Mouse (Mus musculus): ENCODE data around the gene Csnk2a2. TPM values are rescaled to one million over a fixed set of nuclear protein-coding genes. Genes with fewer than 3 reads are reported as not detected.

Csnk2a2 gene
- polyA plus RNA-seq, 1 experiment from 2014 or later, result 11.5 TPM

DNA sequence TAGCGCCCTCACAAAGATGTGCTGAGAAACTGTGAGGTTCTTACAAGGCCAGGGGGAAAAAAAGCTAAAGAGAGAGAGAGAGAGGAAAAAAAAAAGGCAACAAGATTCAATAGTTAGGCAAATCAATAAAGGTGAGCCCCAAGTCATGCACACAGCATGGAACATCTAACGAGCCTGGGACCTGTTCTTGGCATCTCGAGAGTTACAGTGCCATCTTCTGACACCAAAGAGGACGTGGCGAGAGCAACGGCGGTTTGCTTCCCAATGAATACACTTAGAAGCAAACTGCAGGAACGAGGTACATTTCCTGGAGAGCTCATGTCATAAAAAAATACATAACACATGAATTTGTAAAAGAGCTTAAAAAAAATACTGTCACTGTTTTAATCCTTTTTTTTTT, 37.3 kb downstream of the Csnk2a2 start:
- DNase-seq (ENCODE audit: low spot score), result no peak

DNA sequence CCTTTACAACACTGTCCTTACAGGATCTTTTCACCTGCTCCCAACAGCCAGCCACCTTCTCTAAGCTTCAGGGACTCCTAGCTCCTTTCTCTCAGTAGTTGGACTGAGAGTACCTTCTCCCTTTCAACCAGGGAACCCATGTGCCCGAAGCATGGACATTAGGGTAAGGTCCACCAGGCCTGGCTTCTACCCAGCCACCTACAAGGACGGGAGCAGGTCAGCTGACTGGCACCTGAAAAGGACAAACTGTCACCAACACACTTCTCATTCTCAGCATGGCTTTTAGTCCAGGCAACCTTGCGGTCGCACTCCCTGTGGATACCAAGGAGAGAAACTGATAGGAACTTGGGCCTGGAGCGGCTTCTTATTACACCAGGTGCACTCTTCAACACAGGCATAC, 39.6 kb downstream of the Csnk2a2 start:
- Histone ChIP-seq H3K36me3 (peaks cover 81% of the 10 kb centered on the region), H3K27ac (no peak overlapping the region), H3K27me3 (ENCODE audit: insufficient read depth, poor library complexity, severe bottlenecking) (no peaks in the 10 kb centered on the region), H3K9me3 (no peaks in the 10 kb centered on the region), H3K4me3 (no peak overlapping the region), H3K4me1 (no peaks in the 10 kb centered on the region)
- 93% methylated on average over 5 of the region's 5 CpGs for WGBS
- DNase-seq (ENCODE audit: low spot score), result peak; percentile 66

More for the DNA sequence above, 37.3 kb downstream of the Csnk2a2 start:
- H3K4me1 ChIP-seq, result no peaks in the 10 kb centered on the region
- H3K4me3 ChIP-seq, result no peak overlapping the region
- H3K27me3 ChIP-seq (ENCODE audit: insufficient read depth, poor library complexity, severe bottlenecking), result no peaks in the 10 kb centered on the region
- H3K9me3 ChIP-seq, result no peaks in the 10 kb centered on the region
- no peak overlapping the region for H3K27ac ChIP-seq
- peaks cover 96% of the 10 kb centered on the region for H3K36me3 ChIP-seq
- 75% methylated on average over 8 of the region's 8 CpGs for WGBS

DNA sequence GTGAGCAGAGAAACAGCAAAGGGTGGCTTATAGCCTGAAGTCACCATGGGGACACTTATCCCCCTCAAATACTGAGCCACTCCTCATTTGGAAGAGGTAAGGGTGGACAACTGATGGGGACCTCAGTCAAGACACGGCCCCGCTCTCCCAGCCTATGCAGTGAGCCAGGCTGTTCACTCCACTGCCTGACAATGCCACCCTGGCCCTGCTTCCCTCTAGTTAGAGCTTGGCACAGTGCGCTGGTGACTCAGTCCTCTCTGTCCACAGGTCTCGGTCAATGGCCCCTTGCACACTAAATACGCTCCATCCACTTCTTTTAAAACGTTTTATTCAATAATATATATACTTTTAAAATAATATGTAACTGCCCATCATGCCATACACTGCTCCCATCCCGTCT, 42.2 kb downstream of the Csnk2a2 start:
- peaks cover 55% of the 10 kb centered on the region for H3K36me3 ChIP-seq
- DNase-seq (ENCODE audit: low spot score), result peak; percentile 59

DNA sequence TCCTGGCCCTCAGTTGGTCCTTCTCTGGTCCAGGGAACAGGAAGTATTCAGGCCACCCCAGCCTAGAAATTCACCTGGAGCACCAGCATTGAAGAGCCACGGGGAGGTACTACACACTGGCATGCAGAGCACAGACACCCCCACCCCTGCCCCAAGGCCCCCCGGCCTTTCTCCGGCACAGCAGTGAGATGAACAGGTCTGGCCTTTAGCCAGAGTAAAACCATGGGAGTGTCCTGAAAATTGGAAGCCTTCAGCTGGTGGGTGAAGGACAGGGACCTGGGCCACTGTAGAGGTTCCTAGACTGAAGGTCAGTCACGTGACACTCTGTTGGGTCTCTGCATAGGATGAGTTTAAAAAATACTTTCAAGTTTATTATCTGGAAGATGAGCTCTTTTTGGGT, 44.8 kb downstream of the Csnk2a2 start:
- 87% methylated on average over 4 of the region's 4 CpGs for WGBS

More for the DNA sequence above, 42.2 kb downstream of the Csnk2a2 start:
- Histone ChIP-seq H3K27ac (no peak overlapping the region), H3K4me1 (no peaks in the 10 kb centered on the region), H3K9me3 (no peaks in the 10 kb centered on the region), H3K27me3 (ENCODE audit: insufficient read depth, poor library complexity, severe bottlenecking) (no peaks in the 10 kb centered on the region), H3K4me3 (no peak overlapping the region)
- 88% methylated on average over 7 of the region's 7 CpGs for WGBS

DNA sequence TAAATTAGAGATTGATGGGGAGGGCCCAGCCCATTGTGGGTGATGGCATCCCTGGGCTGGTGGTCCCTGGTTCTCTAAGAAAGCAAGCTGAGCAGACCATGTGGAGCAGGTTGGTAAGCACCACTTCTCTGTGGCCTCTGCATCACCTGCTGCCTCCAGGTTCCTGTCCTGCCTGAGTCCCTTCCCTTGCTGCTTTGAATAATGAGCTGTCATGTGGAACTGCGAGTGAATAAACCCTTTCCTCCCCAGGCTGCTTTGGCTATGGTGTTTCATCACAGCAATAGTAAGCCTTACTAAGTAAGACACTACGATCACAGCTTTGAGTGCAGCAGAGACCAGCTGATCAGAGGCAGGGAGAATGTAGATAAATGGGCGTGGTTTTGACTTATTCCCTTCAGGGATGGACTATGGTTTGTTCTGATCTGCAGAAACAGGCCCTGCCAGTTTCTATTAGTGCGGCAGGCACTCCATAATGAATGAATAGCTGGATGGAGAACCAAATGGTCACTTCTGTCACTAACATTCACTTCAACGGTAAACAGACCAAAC, 48.3 kb downstream of the Csnk2a2 start:
- H3K4me3 ChIP-seq, result no peak overlapping the region
- WGBS, result 55% methylated on average over 5 of the region's 5 CpGs
- peaks cover 12% of the 10 kb centered on the region; the same call in 1 of the 2 replicates for H3K4me1 ChIP-seq
- DNase-seq (ENCODE audit: low spot score), result no peak
- H3K9me3 ChIP-seq, result no peaks in the 10 kb centered on the region
- no peak overlapping the region for H3K27ac ChIP-seq
- no peaks in the 10 kb centered on the region for H3K36me3 ChIP-seq
- no peaks in the 10 kb centered on the region for H3K27me3 ChIP-seq (ENCODE audit: insufficient read depth, poor library complexity, severe bottlenecking)

More for the DNA sequence above, 44.8 kb downstream of the Csnk2a2 start:
- H3K27me3 ChIP-seq (ENCODE audit: insufficient read depth, poor library complexity, severe bottlenecking), result no peaks in the 10 kb centered on the region
- DNase-seq (ENCODE audit: low spot score), result peak; percentile 59
- peaks cover 32% of the 10 kb centered on the region for H3K36me3 ChIP-seq
- no peak overlapping the region for H3K4me3 ChIP-seq
- H3K4me1 ChIP-seq, result 0 out of 2 replicates have a peak, but pooled peaks cover 9% of the 10 kb centered on the region
- H3K9me3 ChIP-seq, result no peaks in the 10 kb centered on the region
- H3K27ac ChIP-seq, result no peak overlapping the region

DNA sequence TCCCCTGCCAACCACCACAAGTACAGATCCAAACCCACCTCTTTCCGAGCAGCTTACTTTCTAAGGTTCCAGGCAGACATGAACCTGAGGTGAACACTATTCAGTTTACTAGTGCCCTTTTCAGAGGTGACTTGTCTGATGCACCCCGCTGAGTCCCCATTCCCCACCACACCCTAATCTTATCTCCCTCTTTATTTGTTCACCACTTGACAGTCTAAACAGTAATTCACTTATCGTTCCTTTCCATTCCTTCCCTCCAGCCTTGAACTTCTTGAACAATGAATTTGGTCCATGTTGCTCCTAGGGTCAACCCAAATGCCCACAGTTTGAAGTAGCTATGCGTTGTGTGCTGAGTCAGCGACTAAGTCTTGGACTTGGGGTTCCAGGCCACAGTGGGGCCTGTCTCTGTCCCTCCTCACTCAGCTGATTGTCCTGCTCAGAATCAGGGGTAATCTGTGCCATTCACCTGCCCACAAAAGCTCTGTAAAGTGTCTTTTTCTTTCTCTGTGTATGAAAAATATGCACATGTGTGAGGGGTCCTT, 49.6 kb downstream of the Csnk2a2 start:
- DNase-seq (ENCODE audit: low spot score), result no peak
- Histone ChIP-seq H3K36me3 (no peaks in the 10 kb centered on the region), H3K4me3 (no peak overlapping the region), H3K4me1 (peaks cover 12% of the 10 kb centered on the region; the same call in 1 of the 2 replicates), H3K9me3 (no peaks in the 10 kb centered on the region), H3K27me3 (ENCODE audit: insufficient read depth, poor library complexity, severe bottlenecking) (no peaks in the 10 kb centered on the region), H3K27ac (no peak overlapping the region)
- WGBS, result 67% methylated on average over 5 of the region's 5 CpGs

DNA sequence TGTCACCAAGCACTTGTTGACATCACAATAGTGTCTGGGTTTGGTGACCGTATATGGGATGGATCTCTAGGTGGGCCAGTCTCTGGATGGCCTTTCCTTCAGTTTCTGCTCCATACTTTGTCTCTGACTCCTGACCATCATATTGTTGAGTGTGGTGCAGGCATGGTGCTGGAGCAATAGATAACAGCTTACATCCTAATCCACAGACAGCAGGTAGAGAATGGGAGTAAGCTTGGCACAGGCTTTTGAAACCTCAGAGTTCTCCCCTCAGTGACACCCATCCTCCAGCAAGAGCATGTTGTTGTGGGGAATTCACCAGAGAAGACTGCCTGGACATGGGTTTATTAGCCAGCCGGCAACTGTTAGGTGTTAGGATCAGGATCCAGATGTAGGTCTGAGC, 50.4 kb downstream of the Csnk2a2 start:
- H3K4me1 ChIP-seq, result peaks cover 12% of the 10 kb centered on the region; the same call in 1 of the 2 replicates
- DNase-seq (ENCODE audit: low spot score), result no peak
- no peak overlapping the region for H3K4me3 ChIP-seq
- no peaks in the 10 kb centered on the region for H3K27me3 ChIP-seq (ENCODE audit: insufficient read depth, poor library complexity, severe bottlenecking)
- 81% methylated on average over 2 of the region's 2 CpGs for WGBS
- no peaks in the 10 kb centered on the region for H3K36me3 ChIP-seq
- H3K9me3 ChIP-seq, result no peaks in the 10 kb centered on the region
- no peak overlapping the region for H3K27ac ChIP-seq

DNA sequence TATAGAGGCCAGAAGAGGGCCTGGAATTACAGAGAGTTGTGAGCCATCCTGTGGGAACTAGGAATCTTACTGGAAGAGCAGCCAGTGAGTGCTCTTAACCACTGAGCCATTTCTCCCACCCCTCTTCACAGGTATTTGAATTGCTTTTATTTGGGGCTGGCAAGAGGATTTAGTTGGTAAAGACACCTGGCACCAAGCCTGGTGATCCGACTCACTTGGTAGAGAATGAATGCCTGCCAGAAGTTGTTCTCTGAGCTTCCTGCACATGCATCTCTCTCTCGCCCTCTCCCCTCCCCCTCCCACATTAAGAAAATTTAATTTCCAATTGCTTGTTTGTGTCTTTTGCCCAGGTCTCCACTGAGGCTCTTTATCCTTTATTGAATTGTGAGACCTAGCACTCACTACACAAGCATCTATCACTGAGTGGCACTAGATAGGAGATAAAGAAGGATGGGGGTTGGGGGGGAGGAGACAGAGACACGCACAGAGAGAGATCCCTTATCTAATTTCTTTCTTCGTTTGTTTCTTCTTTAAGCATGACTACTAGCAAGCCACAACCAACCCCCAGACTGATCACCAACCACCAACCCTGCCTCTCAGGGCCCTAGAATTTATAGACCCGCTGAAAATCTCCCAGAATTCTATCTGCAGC, 52.4 kb downstream of the Csnk2a2 start:
- no peaks in the 10 kb centered on the region for H3K9me3 ChIP-seq
- H3K27ac ChIP-seq, result no peak overlapping the region
- no peaks in the 10 kb centered on the region for H3K36me3 ChIP-seq
- 39% methylated on average over 5 of the region's 5 CpGs for WGBS
- no peak for DNase-seq (ENCODE audit: low spot score)
- H3K4me1 ChIP-seq, result peaks cover 26% of the 10 kb centered on the region
- no peaks in the 10 kb centered on the region for H3K27me3 ChIP-seq (ENCODE audit: insufficient read depth, poor library complexity, severe bottlenecking)
- H3K4me3 ChIP-seq, result no peak overlapping the region

DNA sequence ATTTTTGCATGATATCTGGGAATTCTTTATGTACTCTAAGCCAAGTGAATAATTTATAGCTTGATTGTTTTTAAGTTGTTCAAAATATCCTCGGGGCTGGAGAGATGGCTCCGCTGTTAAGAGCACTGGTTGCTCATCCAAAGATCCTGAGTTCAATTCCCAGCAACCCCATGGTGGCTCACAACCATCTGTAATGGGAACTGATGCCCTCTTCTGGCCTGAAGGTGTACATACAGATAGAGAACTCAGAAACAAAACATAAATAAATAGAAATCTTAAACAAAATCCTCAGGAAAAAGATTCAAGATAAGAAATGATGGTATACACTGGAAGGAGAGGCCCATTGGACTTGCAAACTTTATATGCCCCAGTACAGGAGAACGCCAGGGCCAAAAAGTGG, 53.9 kb downstream of the Csnk2a2 start:
- Histone ChIP-seq H3K36me3 (peaks cover 2% of the 10 kb centered on the region; the same call in 1 of the 2 replicates), H3K9me3 (no peaks in the 10 kb centered on the region), H3K27ac (no peak overlapping the region), H3K4me3 (no peak overlapping the region), H3K27me3 (ENCODE audit: insufficient read depth, poor library complexity, severe bottlenecking) (no peaks in the 10 kb centered on the region), H3K4me1 (peaks cover 30% of the 10 kb centered on the region)
- no peak for DNase-seq (ENCODE audit: low spot score)
- 90% methylated on average over 3 of the region's 3 CpGs for WGBS

DNA sequence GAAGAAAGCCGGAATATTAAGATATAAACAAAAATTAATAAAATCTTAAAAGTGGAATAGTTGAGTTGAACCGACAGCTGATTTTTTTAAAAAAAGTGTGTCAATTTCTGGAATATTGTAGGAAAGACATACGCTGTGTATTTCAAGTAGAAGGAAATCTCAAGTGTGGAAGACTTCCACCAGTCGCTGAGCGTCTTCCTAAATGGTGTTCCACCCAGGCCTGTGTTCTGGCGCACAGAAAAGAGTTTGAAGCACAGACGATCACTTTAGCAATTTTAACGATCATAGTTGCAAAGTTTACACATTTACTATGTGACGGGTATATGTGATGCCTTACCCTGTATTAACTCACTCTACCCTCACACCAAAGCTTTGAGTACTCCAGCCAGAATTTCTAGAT, 54.4 kb downstream of the Csnk2a2 start:
- H3K4me3 ChIP-seq, result peak overlapping the region; percentile 97; the same call in 1 of the 2 replicates
- peaks cover 2% of the 10 kb centered on the region; the same call in 1 of the 2 replicates for H3K36me3 ChIP-seq
- no peaks in the 10 kb centered on the region for H3K9me3 ChIP-seq
- peaks cover 34% of the 10 kb centered on the region for H3K4me1 ChIP-seq
- no peak for DNase-seq (ENCODE audit: low spot score)
- WGBS, result 95% methylated on average over 9 of the region's 9 CpGs
- H3K27ac ChIP-seq, result no peak overlapping the region
- no peaks in the 10 kb centered on the region for H3K27me3 ChIP-seq (ENCODE audit: insufficient read depth, poor library complexity, severe bottlenecking)

DNA sequence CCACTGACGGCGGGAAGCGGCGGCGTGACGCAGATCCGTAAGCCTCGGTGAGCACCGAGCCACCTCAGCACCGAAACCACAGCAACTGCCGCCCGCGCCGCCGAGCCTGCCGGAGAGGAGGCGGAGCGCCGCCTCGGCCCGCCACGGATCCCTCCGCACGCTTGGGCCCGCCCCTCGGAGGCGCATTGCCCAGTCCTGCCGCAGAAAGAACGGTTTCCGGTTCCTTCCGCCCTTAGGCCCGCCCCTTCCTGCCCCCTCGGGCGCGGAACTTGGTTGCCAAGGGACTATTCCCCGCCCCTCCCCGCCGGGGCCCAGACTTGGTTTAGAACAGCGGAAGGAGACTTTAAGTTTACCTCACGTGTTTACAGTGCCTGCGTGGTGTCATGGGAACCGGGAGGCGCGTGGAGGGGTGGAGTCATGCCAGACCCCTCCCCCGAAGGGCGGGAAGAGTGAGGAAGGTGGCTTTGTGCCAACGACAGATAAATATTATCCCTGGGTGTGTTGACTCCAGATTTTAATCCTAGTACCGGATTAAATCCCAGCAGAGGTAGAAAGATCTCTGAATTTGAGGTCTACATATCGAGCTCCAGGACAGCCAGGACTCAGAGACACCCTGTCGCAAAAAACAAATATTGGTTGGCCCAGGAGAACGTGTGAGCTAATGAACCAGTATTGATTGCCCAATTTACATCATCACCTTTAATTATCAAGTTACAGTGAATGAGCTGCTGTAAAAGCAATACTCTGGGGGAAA, 55.0 kb downstream of the Csnk2a2 start, which contains the start of gene Cfap20:
Gene Cfap20 (minus strand): TSS at position 184 of the 754 bp plus-strand sequence.
- WGBS, result 1% methylated on average over 51 of the region's 51 CpGs
- peaks cover 2% of the 10 kb centered on the region; the same call in 1 of the 2 replicates for H3K36me3 ChIP-seq
- peak; percentile 99 for DNase-seq (ENCODE audit: low spot score)
- H3K4me1 ChIP-seq, result peaks cover 39% of the 10 kb centered on the region
- H3K4me3 ChIP-seq, result peak within 1 kb of the TSS; percentile 97
- H3K9me3 ChIP-seq, result no peaks in the 10 kb centered on the region
- H3K27me3 ChIP-seq (ENCODE audit: insufficient read depth, poor library complexity, severe bottlenecking), result no peaks in the 10 kb centered on the region
- H3K27ac ChIP-seq, result peak within 1 kb of the TSS; percentile 95

DNA sequence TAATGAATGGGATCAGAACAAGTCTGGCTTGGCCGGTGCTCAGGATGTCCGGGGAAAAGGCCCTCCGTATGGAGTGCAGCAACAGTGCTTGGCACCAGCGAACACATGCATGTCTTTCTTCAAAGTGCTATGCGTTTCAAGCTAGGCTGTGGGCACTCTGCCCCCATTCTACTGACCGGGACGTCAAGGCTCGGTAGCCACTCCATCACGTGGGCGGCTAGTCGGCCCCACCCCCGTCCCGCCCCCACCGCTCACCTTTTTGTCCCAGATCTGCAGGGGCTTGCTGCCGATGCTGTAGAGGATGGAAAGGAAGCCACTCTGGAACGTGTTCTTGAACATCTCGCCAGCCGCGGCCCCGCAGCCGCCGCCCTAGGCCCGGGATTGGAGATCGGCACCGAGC, 55.6 kb downstream of the Csnk2a2 start:
- peak overlapping the region; percentile 97 for H3K4me3 ChIP-seq
- H3K27me3 ChIP-seq (ENCODE audit: insufficient read depth, poor library complexity, severe bottlenecking), result no peaks in the 10 kb centered on the region
- peaks cover 2% of the 10 kb centered on the region; the same call in 1 of the 2 replicates for H3K36me3 ChIP-seq
- peak; percentile 80 for DNase-seq (ENCODE audit: low spot score)
- H3K27ac ChIP-seq, result peak overlapping the region; percentile 95
- WGBS, result under 1% methylated on average over 25 of the region's 25 CpGs
- no peaks in the 10 kb centered on the region for H3K9me3 ChIP-seq
- peaks cover 45% of the 10 kb centered on the region for H3K4me1 ChIP-seq

Data from heart, embryonic 10.5 days (tissue).